Mouse (Mus musculus): Measurements from ENCODE around the gene Ankrd40. TPM values are rescaled to one million over a fixed set of nuclear protein-coding genes. Genes with fewer than 3 reads are reported as not detected.

Gene Ankrd40
- total and polyA plus RNA-seq, 3 experiments: 56.0 to 98.8 (median 62.0) TPM

DNA sequence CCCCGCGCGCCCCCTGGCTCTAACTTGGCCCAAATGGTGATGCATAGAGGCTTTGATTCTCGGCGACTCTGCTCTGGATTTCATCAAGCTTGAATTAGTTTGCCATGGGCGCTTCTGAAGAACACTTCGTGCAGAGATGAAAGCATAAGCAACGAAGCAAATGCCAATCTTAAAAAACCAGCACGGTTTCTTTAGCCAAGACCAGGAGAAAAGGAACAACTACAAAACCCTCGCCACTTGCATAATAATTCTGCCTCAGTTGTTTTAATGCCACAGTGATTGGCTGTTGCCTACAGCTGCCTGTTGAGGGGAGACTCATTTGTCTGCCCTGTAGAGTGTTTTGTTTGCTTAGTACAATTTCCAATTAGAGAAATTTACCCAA, 834 bp downstream of the Ankrd40 start:
- in situ Hi-C loops (cut with MboI; ENCODE audit: low pct_ligation_motif_present, low pct_unique_long_range_greater_than_20kb, low sequenced_read_pairs) (no loop called here), dilution Hi-C loops (cut with MboI; ENCODE audit: extremely low pct_ligation_motif_present, extremely low pct_unique_long_range_greater_than_20kb, low sequenced_read_pairs) (no loop called here)
- H3K79me2 ChIP-seq (replicated peaks; ENCODE audit: control insufficient read depth, extremely low read depth, insufficient read depth, poor library complexity, severe bottlenecking): peaks cover 27% of the 10 kb centered on the region
- peak overlapping the region; percentile 96 for H3K9ac ChIP-seq (ENCODE audit: insufficient read depth, low read depth)
- DNase-seq (ENCODE audit: extremely low read depth): peak; percentile 27
- peaks cover 4 to 26% of the 10 kb centered on the region in 2 experiments for H3K36me3 ChIP-seq (replicated peaks in 1 of 2; ENCODE audit: control insufficient read depth in 1 of 2, insufficient read depth in 1 of 2, low read length in 1 of 2)
- H3K27me3 ChIP-seq (replicated peaks): no peaks in the 10 kb centered on the region
- no peak overlapping the region for H3K27ac ChIP-seq (ENCODE audit: insufficient read depth, low read depth)
- H3K4me1 ChIP-seq (ENCODE audit: control insufficient read depth in 1 of 2, insufficient read depth in 2 of 2): peaks cover 7 to 38% of the 10 kb centered on the region in 2 experiments; a peak in 3 of 4 replicates
- no peaks in the 10 kb centered on the region for H3K9me3 ChIP-seq (replicated peaks; ENCODE audit: low read length)
- peak overlapping the region; percentile 96 for H3K4me2 ChIP-seq (ENCODE audit: insufficient read depth, low read depth, poor library complexity, severe bottlenecking)
- no peak for TF ChIP-seq JUN (IDR thresholded peaks at IDR 0.05; ENCODE audit: insufficient read depth, low read depth, low read length)
- TF ChIP-seq ZC3H11A (IDR thresholded peaks at IDR 0.05; ENCODE audit: low read depth, low read length): no peak
- no peak for TF ChIP-seq RAD21 (IDR thresholded peaks at IDR 0.05; ENCODE audit: low read depth, low read length)
- TF ChIP-seq KAT2A (IDR thresholded peaks at IDR 0.05; ENCODE audit: insufficient replicate concordance, low read length): no peak
- no peak for TF ChIP-seq MEF2A (IDR thresholded peaks at IDR 0.05; ENCODE audit: borderline replicate concordance, low read depth, low read length)
- no peak for TF ChIP-seq UBTF (IDR thresholded peaks at IDR 0.05; ENCODE audit: low read depth, low read length)
- TF ChIP-seq POLR2A (IDR thresholded peaks at IDR 0.05; ENCODE audit: low read depth, low read length): no peak
- no peak for TF ChIP-seq POLR2AphosphoS2 (IDR thresholded peaks at IDR 0.05; ENCODE audit: low read depth, low read length)
- no peak for TF ChIP-seq HCFC1 (IDR thresholded peaks at IDR 0.05; ENCODE audit: low read depth, low read length)
- no peak for TF ChIP-seq MAX (IDR thresholded peaks at IDR 0.05; ENCODE audit: low read length)
- H3K4me3 ChIP-seq (replicated peaks in 1 of 3; ENCODE audit: low read depth in 2 of 3, low read length in 2 of 3, poor library complexity in 1 of 3): peak overlapping the region; percentile 57 to 80 (median 74)

DNA sequence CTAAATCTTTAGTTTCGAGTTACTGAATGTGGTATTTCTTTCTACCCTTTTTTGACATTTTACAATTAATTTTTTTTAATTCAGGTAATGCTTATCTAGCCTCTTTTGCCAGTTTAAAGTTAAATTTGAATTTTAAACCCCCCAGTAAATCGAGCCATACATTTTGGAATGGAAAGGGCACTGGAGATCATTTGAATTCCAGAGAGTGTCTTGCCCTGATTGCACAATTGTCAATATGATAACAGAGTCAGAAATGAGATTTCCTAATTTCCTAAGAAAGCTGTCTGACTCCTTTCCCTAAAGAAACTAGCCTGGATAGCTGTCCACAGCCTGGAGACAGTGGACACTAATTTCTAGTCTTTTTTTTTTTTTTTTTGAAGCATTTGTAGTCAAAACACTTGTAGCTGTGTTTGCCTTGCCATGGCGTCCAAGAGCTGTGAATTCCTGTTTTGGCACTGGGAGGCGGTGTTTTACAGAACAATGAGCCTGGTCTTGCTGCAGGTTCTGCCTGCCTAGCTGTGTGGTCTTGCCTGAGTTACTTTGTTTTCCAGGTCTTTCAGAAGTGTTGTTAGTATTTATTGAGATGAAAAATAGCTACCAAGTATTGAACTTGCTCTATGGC, 1.6 kb downstream of the Ankrd40 start:
- peak; percentile 78 for TF ChIP-seq RAD21 (IDR thresholded peaks at IDR 0.05; ENCODE audit: low read depth, low read length)
- 0 out of 2 replicates have a peak, but pooled peaks have one; percentile 76 for TF ChIP-seq CHD1 (IDR thresholded peaks at IDR 0.05; ENCODE audit: low read depth, low read length)
- no peak for TF ChIP-seq JUN (IDR thresholded peaks at IDR 0.05; ENCODE audit: insufficient read depth, low read depth, low read length)
- peak; percentile 87 for TF ChIP-seq ZNF384 (IDR thresholded peaks at IDR 0.05; ENCODE audit: low read depth, low read length)
- no peak for TF ChIP-seq POLR2AphosphoS2 (IDR thresholded peaks at IDR 0.05; ENCODE audit: low read depth, low read length)
- peak; percentile 65 for TF ChIP-seq SMC3 (IDR thresholded peaks at IDR 0.05; ENCODE audit: low read depth, low read length)
- peak in 1 of 2 experiments; percentile 83; a peak in 2 of 4 replicates for TF ChIP-seq CTCF (conservative IDR thresholded peaks at IDR 0.05 in 1 of 2, IDR thresholded peaks at IDR 0.05 in 1 of 2; ENCODE audit: low read depth in 2 of 2, low read length in 2 of 2)
- TF ChIP-seq POLR2A (IDR thresholded peaks at IDR 0.05; ENCODE audit: low read depth, low read length): no peak
- Histone ChIP-seq H3K4me1 (ENCODE audit: control insufficient read depth in 1 of 2, insufficient read depth in 2 of 2) (peaks cover 7 to 38% of the 10 kb centered on the region in 2 experiments; a peak in 3 of 4 replicates), H3K9me3 (replicated peaks; ENCODE audit: low read length) (no peaks in the 10 kb centered on the region), H3K36me3 (replicated peaks in 1 of 2; ENCODE audit: control insufficient read depth in 1 of 2, insufficient read depth in 1 of 2, low read length in 1 of 2) (peaks cover 10 to 32% of the 10 kb centered on the region in 2 experiments), H3K27ac (ENCODE audit: insufficient read depth, low read depth) (no peak overlapping the region), H3K4me2 (ENCODE audit: insufficient read depth, low read depth, poor library complexity, severe bottlenecking) (peak overlapping the region; percentile 96), H3K27me3 (replicated peaks) (no peaks in the 10 kb centered on the region), H3K79me2 (replicated peaks; ENCODE audit: control insufficient read depth, extremely low read depth, insufficient read depth, poor library complexity, severe bottlenecking) (peaks cover 27% of the 10 kb centered on the region), H3K9ac (ENCODE audit: insufficient read depth, low read depth) (no peak overlapping the region; the same call in 1 of the 2 replicates), H3K4me3 (replicated peaks in 1 of 3; ENCODE audit: low read depth in 2 of 3, low read length in 2 of 3, poor library complexity in 1 of 3) (no peak overlapping the region)
- DNase-seq (ENCODE audit: extremely low read depth): peak; percentile 75
- dilution Hi-C loops (cut with MboI; ENCODE audit: extremely low pct_ligation_motif_present, extremely low pct_unique_long_range_greater_than_20kb, low sequenced_read_pairs): no loop called here
- in situ Hi-C loops (cut with MboI; ENCODE audit: low pct_ligation_motif_present, low pct_unique_long_range_greater_than_20kb, low sequenced_read_pairs): no loop called here
